Mouse (Mus musculus) stomach, postnatal 0 days (tissue): ENCODE data around the gene Ddx47. TPM values are rescaled to one million over a fixed set of nuclear protein-coding genes. Genes with fewer than 3 reads are reported as not detected.

Source experiments
- ATAC-seq: fragments of 200-750 bp; cut with Nextera tagmentation; 2 replicates; pipeline ENCODE4 v1.8.0; 2017; ENCODE audit not compliant: low FRiP score, low TSS enrichment
- DNase-seq: peaks from one replicate; pipeline ENCODE4 v3.0.0-alpha.2; 2016; ENCODE audit warnings: low spot score
- H3K27ac ChIP-seq: fragments of 300-500 bp; sonication (generic); replicated peaks from 2 replicates; pipeline ENCODE4 v1.5.1; 2014; ENCODE audit warnings: mild to moderate bottlenecking, control low read depth
- H3K27me3 ChIP-seq: fragments of 300-500 bp; sonication (generic); 2 replicates; pipeline ENCODE4 v1.6.1; 2014; ENCODE audit warnings: low read length; ENCODE audit not compliant: control insufficient read depth, insufficient read depth
- H3K36me3 ChIP-seq: fragments of 300-500 bp; sonication (generic); 2 replicates; pipeline ENCODE4 v1.6.1; 2014; ENCODE audit warnings: low read length, mixed read lengths; ENCODE audit not compliant: control insufficient read depth, insufficient read depth
- H3K4me1 ChIP-seq: fragments of 300-500 bp; sonication (generic); replicated peaks from 2 replicates; pipeline ENCODE4 v1.6.1; 2014; ENCODE audit warnings: antibody characterized with exemption; ENCODE audit not compliant: control insufficient read depth, insufficient read depth
- H3K4me2 ChIP-seq: fragments of 300-500 bp; sonication (generic); replicated peaks from 2 replicates; pipeline ENCODE4 v1.6.1; 2014; ENCODE audit warnings: low read depth, mild to moderate bottlenecking, control low read depth, moderate library complexity
- H3K4me3 ChIP-seq: fragments of 300-500 bp; sonication (generic); 2 replicates; pipeline ENCODE4 v1.5.1; 2014; ENCODE audit warnings: low read depth, low read length, control low read depth
- H3K9ac ChIP-seq: fragments of 300-500 bp; sonication (generic); 2 replicates; pipeline ENCODE4 v1.6.1; 2014; ENCODE audit warnings: mild to moderate bottlenecking, low read length, control low read depth, mixed read lengths
- H3K9me3 ChIP-seq: fragments of 300-500 bp; sonication (generic); 2 replicates; pipeline ENCODE4 v1.6.1; 2016; ENCODE audit warnings: low read length; ENCODE audit not compliant: control insufficient read depth
- CTCF ChIP-seq: IDR thresholded peaks from 2 replicates; pipeline ENCODE4 v1.5.1; 2016; ENCODE audit warnings: antibody characterized with exemption, low read depth, mild to moderate bottlenecking, moderate library complexity
- EP300 ChIP-seq: optimal IDR thresholded peaks from 2 replicates; pipeline ENCODE3; 2016; ENCODE audit warnings: antibody characterized with exemption
- WGBS: fragments of 180-500 bp; shearing (Covaris S2); extraction: QIAGEN DNeasy Blood & Tissue Kit; methylation state at CpG from one replicate; pipeline ENCODE4 v1.1.7; 2014; 5-methylcytosine and 5-hydroxymethylcytosine counted together
- polyA plus RNA-seq: library from polyadenylated mRNA; unstranded; fragments of >200 nt; fragmentation: Nextera tagmentation; extraction: Ambion mirVana; gene quantifications from 2 replicates; pipeline ENCODE4 v1.2.1, GENCODE M21; 2015

Ddx47 gene
- polyA plus RNA-seq, 1 experiment from 2014 or later, result 46.0 TPM

- TF ChIP-seq CTCF (no peak), EP300 (no peak)
- Histone ChIP-seq H3K36me3 (no peaks in the 10 kb centered on the region), H3K9ac (no peak overlapping the region), H3K9me3 (no peaks in the 10 kb centered on the region), H3K4me1 (no peaks in the 10 kb centered on the region), H3K27me3 (no peaks in the 10 kb centered on the region), H3K27ac (no peak overlapping the region), H3K4me3 (no peak overlapping the region), H3K4me2 (no peak overlapping the region)
- DNase-seq, result no peak
- ATAC-seq, result no peak; the same call in 1 of the 2 replicates
- WGBS, result 64% methylated on average over 6 of the region's 6 CpGs
Observed at GRCm38 (mm10) chr6:135048509-135048908, 37.1 kb downstream of the Ddx47 start.

- Histone ChIP-seq H3K36me3 (no peaks in the 10 kb centered on the region), H3K27ac (no peak overlapping the region), H3K4me3 (no peak overlapping the region), H3K9ac (no peak overlapping the region), H3K27me3 (no peaks in the 10 kb centered on the region), H3K9me3 (no peaks in the 10 kb centered on the region), H3K4me2 (no peak overlapping the region), H3K4me1 (no peaks in the 10 kb centered on the region)
- ATAC-seq (peak; percentile 75), DNase-seq (peak; percentile 57)
- WGBS, result 62% methylated on average over 16 of the region's 16 CpGs
- TF ChIP-seq CTCF (no peak), EP300 (no peak)
Observed at GRCm38 (mm10) chr6:135048956-135049355, 37.5 kb downstream of the Ddx47 start.

DNA sequence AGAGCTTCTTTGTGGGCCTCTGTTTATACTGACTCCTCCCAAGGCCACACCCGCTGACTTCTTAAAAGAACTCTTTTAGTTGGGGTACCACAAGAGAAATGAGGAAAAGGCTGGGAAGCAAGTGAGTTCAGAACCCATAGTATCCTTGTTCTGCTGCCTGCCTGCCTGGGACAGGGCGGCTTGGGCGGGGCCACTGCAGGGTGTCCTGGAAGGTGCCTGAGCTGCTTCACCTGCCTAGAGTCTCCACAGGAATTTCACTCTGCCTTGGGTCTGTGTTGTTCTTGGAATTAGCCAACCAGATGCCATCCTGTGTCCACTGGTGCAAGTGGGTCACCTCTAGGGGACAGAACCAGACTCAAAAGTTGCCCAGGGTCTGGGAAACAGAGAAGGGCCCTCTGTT, 42.4 kb downstream of the Ddx47 start:
- Histone ChIP-seq H3K27ac (no peak overlapping the region), H3K27me3 (no peaks in the 10 kb centered on the region), H3K36me3 (no peaks in the 10 kb centered on the region), H3K4me3 (no peak overlapping the region), H3K4me2 (no peak overlapping the region), H3K4me1 (no peaks in the 10 kb centered on the region), H3K9ac (no peak overlapping the region), H3K9me3 (no peaks in the 10 kb centered on the region)
- ATAC-seq (peak; percentile 58; the same call in 1 of the 2 replicates), DNase-seq (peak; percentile 51)
- WGBS, result 45% methylated on average over 3 of the region's 3 CpGs
- TF ChIP-seq CTCF (no peak), EP300 (no peak)

- H3K9me3 ChIP-seq, result no peaks in the 10 kb centered on the region
- WGBS, result 28% methylated on average over 4 of the region's 4 CpGs
- ATAC-seq (peak; percentile 33), DNase-seq (peak; percentile 50)
- H3K4me3 ChIP-seq, result no peak overlapping the region
- H3K36me3 ChIP-seq, result no peaks in the 10 kb centered on the region
- no peaks in the 10 kb centered on the region for H3K27me3 ChIP-seq
- H3K27ac ChIP-seq, result no peak overlapping the region
- H3K9ac ChIP-seq, result no peak overlapping the region
- no peak overlapping the region for H3K4me2 ChIP-seq
- H3K4me1 ChIP-seq, result no peaks in the 10 kb centered on the region
- TF ChIP-seq EP300 (no peak), CTCF (no peak)
Observed at GRCm38 (mm10) chr6:135055882-135056281, 44.5 kb downstream of the Ddx47 start.

DNA sequence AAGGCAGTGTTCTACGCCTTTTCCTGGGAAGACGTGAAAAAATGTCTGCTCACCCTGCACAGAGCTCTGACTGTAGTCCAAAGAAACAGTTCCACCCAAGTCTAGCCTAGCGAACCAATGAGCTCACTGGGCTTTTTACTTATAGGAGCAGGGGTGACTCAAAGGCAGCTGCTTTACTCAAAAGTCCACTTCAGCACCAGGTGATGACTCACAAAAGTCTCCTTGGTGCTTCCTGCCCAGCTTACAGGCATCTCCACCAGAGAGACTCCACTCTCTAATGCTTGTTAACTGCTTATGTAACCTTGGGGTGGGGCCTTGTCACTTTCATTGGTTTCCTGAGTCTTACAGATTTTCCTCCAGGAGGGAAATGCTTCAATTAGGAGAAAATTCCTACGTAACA, 49.3 kb downstream of the Ddx47 start:
- H3K27me3 ChIP-seq, result no peaks in the 10 kb centered on the region
- H3K36me3 ChIP-seq, result no peaks in the 10 kb centered on the region
- TF ChIP-seq CTCF (no peak), EP300 (no peak)
- H3K27ac ChIP-seq, result no peak overlapping the region
- 88% methylated on average over 4 of the region's 4 CpGs for WGBS
- no peaks in the 10 kb centered on the region for H3K4me1 ChIP-seq
- H3K9me3 ChIP-seq, result no peaks in the 10 kb centered on the region
- peak; percentile 53 for ATAC-seq
- no peak overlapping the region for H3K9ac ChIP-seq
- DNase-seq, result no peak
- no peak overlapping the region for H3K4me3 ChIP-seq
- no peak overlapping the region for H3K4me2 ChIP-seq

- Histone ChIP-seq H3K36me3 (no peaks in the 10 kb centered on the region), H3K27ac (peak overlapping the region; percentile 79; the same call in 1 of the 2 replicates), H3K9ac (no peak overlapping the region), H3K4me1 (no peaks in the 10 kb centered on the region), H3K4me3 (peak overlapping the region; percentile 50; the same call in 1 of the 2 replicates), H3K4me2 (peak overlapping the region; percentile 74), H3K27me3 (no peaks in the 10 kb centered on the region), H3K9me3 (no peaks in the 10 kb centered on the region)
- no peak for ATAC-seq
- TF ChIP-seq CTCF (no peak), EP300 (no peak)
- 79% methylated on average over 12 of the region's 12 CpGs for WGBS
- DNase-seq, result no peak
Observed at GRCm38 (mm10) chr6:135064621-135065020, 53.2 kb downstream of the Ddx47 start.
